9 mouse cellular contexts compared by ENCODE assay signal in genomic region chr9:114415701-114416100, GRCm38 (mm10). TPM values are rescaled to one million over a fixed set of nuclear protein-coding genes. Genes with fewer than 3 reads are reported as not detected.
DNase-seq lines count a peak whose midpoint lies in the region; ATAC-seq and TF ChIP-seq lines count a peak whose summit lies in the region.
"Had no signal": no experiment of that assay in that cellular context is flagged by ENCODE, and none has a peak within 500 bp of the region (broad histone marks: within the 10 kb centered on the region; RNA-seq: fewer than 3 reads in every experiment).

No protein-coding gene starts in this region.

- H3K36me3 ChIP-seq in splenic B cell, adult 2 months (ENCODE audit: control insufficient read depth, insufficient read depth, low read length, poor library complexity, severe bottlenecking): peaks cover 2% of the 10 kb centered on the region; the same call in 1 of the 2 replicates

- peak; percentile 99; the same call in 1 of the 2 replicates for TF ChIP-seq CTCF in gastrocnemius, adult 2 months (IDR thresholded peaks at IDR 0.05)

- peak; percentile 43 for DNase-seq in gastrocnemius, adult 2 months
- DNase-seq in gastrocnemius, postnatal 14 days: no peak
- peak; percentile 72 for DNase-seq in A20 (ENCODE audit: low read depth, low spot score)
- DNase-seq in adrenal gland, postnatal 25 days: peak; percentile 33
- peak; percentile 49 to 60 for DNase-seq in layer of hippocampus, postnatal 10 days (ENCODE audit: low spot score in 2 of 2)
- DNase-seq in splenic B cell, adult 2 months (ENCODE audit: low read depth, low spot score): peak; percentile 73

- no peaks in the 10 kb centered on the region for H3K27me3 ChIP-seq in splenic B cell, adult 2 months (ENCODE audit: control insufficient read depth, insufficient read depth, low read length, poor library complexity, severe bottlenecking)
- H3K27me3 ChIP-seq: lung, embryonic 15.5 days had no signal

- peak; percentile 64; the same call in 1 of the 2 replicates for ATAC-seq in erythroblast, adult 5-6 weeks (replicated peaks; ENCODE audit: low FRiP score, poor library complexity, severe bottlenecking)
- ATAC-seq in megakaryocyte, adult 5-6 weeks (ENCODE audit: poor library complexity, severe bottlenecking): peak; percentile 78

- no peak overlapping the region for H3K27ac ChIP-seq in gastrocnemius, adult 2 months
- H3K27ac ChIP-seq: lung, embryonic 15.5 days had no signal

- intact Hi-C loops in gastrocnemius, adult 2 months (cut with DNase I): loop anchor here (2.0 to 5.0 kb wide), 2 partner anchors 83 to 167 kb away; no protein-coding TSS in a partner anchor
- intact Hi-C loops in gastrocnemius, postnatal 14 days (cut with DNase I; ENCODE audit: low total_unique reads): loop anchor here (5.0 to 10.0 kb wide), 2 partner anchors 82 to 169 kb away; no protein-coding TSS in a partner anchor

- H3K4me3 ChIP-seq in gastrocnemius, adult 2 months: no peak overlapping the region
- H3K4me3 ChIP-seq: lung, embryonic 15.5 days had no signal

RNA-seq across cellular contexts. Expression of gene Tmppe, which starts 14.8 kb away (rescaled TPM):
- total RNA-seq in gastrocnemius, adult 2 months (2021): 1 to 10 TPM; 1.5 to 1.6 TPM
- total RNA-seq in gastrocnemius, postnatal 14 days (2021): 1 to 10 TPM; 1.8 to 2.3 TPM
- total RNA-seq in adrenal gland, postnatal 25 days (2021): 7.7 and 9.7 TPM in 2 replicates
- total RNA-seq in erythroblast, adult 5-6 weeks (2015; ENCODE audit: low replicate concordance): not detected in 2 replicates
- 2.2 and 2.4 TPM in 2 replicates for total RNA-seq in erythroblast, adult 5-6 weeks (2017; ENCODE audit: low replicate concordance)
- total RNA-seq in layer of hippocampus, postnatal 10 days (2021): 1 to 10 TPM; 8.2 to 9.4 TPM
- total RNA-seq in megakaryocyte, adult 5-6 weeks (2015): 1.2 and 2.4 TPM in 2 replicates
- 4.6 and 6.9 TPM in 2 replicates for total RNA-seq in megakaryocyte, adult 5-6 weeks (2017)

RNA-seq across cellular contexts. Expression of gene Glb1, which starts 14.8 kb away (rescaled TPM):
- 1 to 10 TPM; 3.2 to 4.4 TPM for total RNA-seq in gastrocnemius, adult 2 months (2021)
- total RNA-seq in gastrocnemius, postnatal 14 days (2021): 10 to 100 TPM in 1 of 2 experiments, 1 to 10 TPM in 1; 9.9 to 10.3 TPM
- total RNA-seq in adrenal gland, postnatal 25 days (2021): 30.8 and 37.5 TPM in 2 replicates
- total RNA-seq in erythroblast, adult 5-6 weeks (2015; ENCODE audit: low replicate concordance): 5.0 and 15.9 TPM in 2 replicates
- 1.4 and 2.4 TPM in 2 replicates for total RNA-seq in erythroblast, adult 5-6 weeks (2017; ENCODE audit: low replicate concordance)
- total RNA-seq in layer of hippocampus, postnatal 10 days (2021): 10 to 100 TPM; 28.6 to 29.2 TPM
- 29.8 TPM in 2 replicates for total RNA-seq in megakaryocyte, adult 5-6 weeks (2015)
- total RNA-seq in megakaryocyte, adult 5-6 weeks (2017): 21.2 and 24.5 TPM in 2 replicates

RNA-seq across cellular contexts. Expression of gene Crtap, which starts 25.2 kb away (rescaled TPM):
- total RNA-seq in gastrocnemius, adult 2 months (2021): 10 to 100 TPM in 1 of 2 experiments, 1 to 10 TPM in 1; 5.6 to 11.1 TPM
- total RNA-seq in gastrocnemius, postnatal 14 days (2021): 10 to 100 TPM; 33.4 to 43.6 TPM
- total RNA-seq in adrenal gland, postnatal 25 days (2021): 99.2 and 103 TPM in 2 replicates
- total RNA-seq in erythroblast, adult 5-6 weeks (2015; ENCODE audit: low replicate concordance): 1.5 and 13.4 TPM in 2 replicates
- 3.2 and 3.5 TPM in 2 replicates for total RNA-seq in erythroblast, adult 5-6 weeks (2017; ENCODE audit: low replicate concordance)
- total RNA-seq in layer of hippocampus, postnatal 10 days (2021): 10 to 100 TPM; 13.0 to 13.5 TPM
- 23.8 and 32.6 TPM in 2 replicates for total RNA-seq in megakaryocyte, adult 5-6 weeks (2015)
- 5.6 and 13.1 TPM in 2 replicates for total RNA-seq in megakaryocyte, adult 5-6 weeks (2017)
